Mouse (Mus musculus) midbrain, embryonic 10.5 days (tissue): ENCODE measurements around the gene Mrpl39. TPM values are rescaled to one million over a fixed set of nuclear protein-coding genes. Genes with fewer than 3 reads are reported as not detected.

Experiments used
- DNase-seq: peaks from one replicate; pipeline ENCODE4 v3.0.0-alpha.2; 2017; ENCODE audit warnings: low spot score
- H3K27ac ChIP-seq: fragments of 300-500 bp; sonication (generic); replicated peaks from 2 replicates; pipeline ENCODE4 v1.5.1; 2016; ENCODE audit warnings: mild to moderate bottlenecking
- H3K27me3 ChIP-seq: fragments of 300-500 bp; sonication (generic); 2 replicates; pipeline ENCODE4 v1.6.1; 2016; ENCODE audit warnings: low read depth, mild to moderate bottlenecking; ENCODE audit not compliant: poor library complexity, severe bottlenecking
- H3K36me3 ChIP-seq: fragments of 300-500 bp; sonication (generic); 2 replicates; pipeline ENCODE4 v1.6.1; 2016; ENCODE audit warnings: mild to moderate bottlenecking, moderate library complexity
- H3K4me1 ChIP-seq: fragments of 300-500 bp; sonication (generic); 2 replicates; pipeline ENCODE4 v1.6.1; 2016
- H3K4me3 ChIP-seq: fragments of 300-500 bp; sonication (generic); 2 replicates; pipeline ENCODE4 v1.5.1; 2016; ENCODE audit warnings: mild to moderate bottlenecking, moderate library complexity
- H3K9me3 ChIP-seq: fragments of 300-500 bp; sonication (generic); replicated peaks from 2 replicates; pipeline ENCODE4 v1.6.1; 2016; ENCODE audit warnings: mild to moderate bottlenecking
- WGBS: fragments of 180-500 bp; shearing (Covaris S2); methylation state at CpG from one replicate; pipeline ENCODE4 v1.1.7; 2016; 5-methylcytosine and 5-hydroxymethylcytosine counted together
- microRNA counts: library from miRNA; unstranded; fragments of <30 nt; microRNA quantifications from one replicate; lab custom pipeline; 2017
- microRNA-seq: library from miRNA; unstranded; fragments of <30 nt; microRNA quantifications from one replicate; pipeline ENCODE4, GENCODE M21; 2017
- polyA plus RNA-seq: library from polyadenylated mRNA; unstranded; fragments of >200 nt; fragmentation: Nextera tagmentation; extraction: Ambion mirVana; gene quantifications from 2 replicates; pipeline ENCODE4 v1.2.1, GENCODE M21; 2016

The Mrpl39 gene
- polyA plus RNA-seq, 1 experiment from 2014 or later, result 62.4 TPM

- Histone ChIP-seq H3K4me1 (peaks cover 21% of the 10 kb centered on the region), H3K9me3 (no peaks in the 10 kb centered on the region), H3K4me3 (peak overlapping the region; percentile 82), H3K36me3 (no peaks in the 10 kb centered on the region), H3K27ac (peak overlapping the region; percentile 86), H3K27me3 (peaks cover 37% of the 10 kb centered on the region)
- WGBS, result under 1% methylated on average over 55 of the region's 55 CpGs
- DNase-seq, result peak; percentile 58
Observed at GRCm38 (mm10) chr16:84703129-84703768, 32.3 kb downstream of the Mrpl39 start.

GRCm38 (mm10) chr16:84702230-84703128 is 33.1 kb downstream of the Mrpl39 start:
- Histone ChIP-seq H3K4me3 (peak overlapping the region; percentile 82), H3K4me1 (peaks cover 21% of the 10 kb centered on the region), H3K9me3 (no peaks in the 10 kb centered on the region), H3K27ac (peak overlapping the region; percentile 86), H3K27me3 (peaks cover 37% of the 10 kb centered on the region), H3K36me3 (no peaks in the 10 kb centered on the region)
- WGBS, result 12% methylated on average over 39 of the region's 39 CpGs
- peak; percentile 54 for DNase-seq

- WGBS, result 89% methylated on average over 5 of the region's 5 CpGs
- H3K36me3 ChIP-seq, result no peaks in the 10 kb centered on the region
- H3K27ac ChIP-seq, result no peak overlapping the region
- H3K4me3 ChIP-seq, result no peak overlapping the region
- H3K9me3 ChIP-seq, result no peaks in the 10 kb centered on the region
- H3K27me3 ChIP-seq, result peaks cover 37% of the 10 kb centered on the region
- H3K4me1 ChIP-seq, result peaks cover 21% of the 10 kb centered on the region
- no peak for DNase-seq
Observed at GRCm38 (mm10) chr16:84701041-84701440, 34.5 kb downstream of the Mrpl39 start.

- no peak overlapping the region for H3K4me3 ChIP-seq
- H3K9me3 ChIP-seq, result no peaks in the 10 kb centered on the region
- H3K36me3 ChIP-seq, result no peaks in the 10 kb centered on the region
- WGBS, result 71% methylated on average over 6 of the region's 6 CpGs
- H3K4me1 ChIP-seq, result peaks cover 9% of the 10 kb centered on the region
- DNase-seq, result no peak
- H3K27me3 ChIP-seq, result peaks cover 24% of the 10 kb centered on the region
- no peak overlapping the region for H3K27ac ChIP-seq
Observed at GRCm38 (mm10) chr16:84698708-84699107, 36.8 kb downstream of the Mrpl39 start.

GRCm38 (mm10) chr16:84696178-84696577 is 39.4 kb downstream of the Mrpl39 start:
- 85% methylated on average over 11 of the region's 11 CpGs for WGBS
- no peak for DNase-seq
- Histone ChIP-seq H3K27ac (no peak overlapping the region), H3K36me3 (no peaks in the 10 kb centered on the region), H3K27me3 (no peaks in the 10 kb centered on the region), H3K4me3 (no peak overlapping the region), H3K9me3 (no peaks in the 10 kb centered on the region), H3K4me1 (no peaks in the 10 kb centered on the region)

- no peak overlapping the region for H3K4me3 ChIP-seq
- H3K4me1 ChIP-seq, result no peaks in the 10 kb centered on the region
- H3K27me3 ChIP-seq, result no peaks in the 10 kb centered on the region
- no peak overlapping the region for H3K27ac ChIP-seq
- WGBS, result 70% methylated on average over 4 of the region's 4 CpGs
- DNase-seq, result no peak
- H3K9me3 ChIP-seq, result no peaks in the 10 kb centered on the region
- H3K36me3 ChIP-seq, result no peaks in the 10 kb centered on the region
Observed at GRCm38 (mm10) chr16:84681991-84682390, 53.6 kb downstream of the Mrpl39 start.

GRCm38 (mm10) chr16:84680760-84681159 is 54.8 kb downstream of the Mrpl39 start:
- no peaks in the 10 kb centered on the region for H3K4me1 ChIP-seq
- H3K4me3 ChIP-seq, result no peak overlapping the region
- no peaks in the 10 kb centered on the region for H3K36me3 ChIP-seq
- no peak for DNase-seq
- 85% methylated on average over 5 of the region's 5 CpGs for WGBS
- H3K27me3 ChIP-seq, result no peaks in the 10 kb centered on the region
- no peaks in the 10 kb centered on the region for H3K9me3 ChIP-seq
- no peak overlapping the region for H3K27ac ChIP-seq

GRCm38 (mm10) chr16:84677292-84677691 is 58.2 kb downstream of the Mrpl39 start:
- H3K36me3 ChIP-seq, result no peaks in the 10 kb centered on the region
- H3K27ac ChIP-seq, result no peak overlapping the region
- no peaks in the 10 kb centered on the region for H3K27me3 ChIP-seq
- no peak overlapping the region for H3K4me3 ChIP-seq
- no peaks in the 10 kb centered on the region for H3K9me3 ChIP-seq
- DNase-seq, result no peak
- 90% methylated on average over 3 of the region's 3 CpGs for WGBS
- H3K4me1 ChIP-seq, result no peaks in the 10 kb centered on the region

MicroRNA genes within 50 kb of the gene (microRNA counts, 519-probe panel; counts per million panel counts)
- microRNA mmu-miR-155 (lab: Ali Mortazavi, UCI), result not detected

Small RNA genes within 50 kb of the gene (microRNA-seq; reads per million reads assigned to microRNA genes)
- gene Mir155, result 298 reads per million, percentile 63 among the genes with 10 or more reads in this experiment

Other genes starting within 250 kb of the Mrpl39 start
- not detected in 2 replicates for gene A730009L09Rik, start 220.6 kb downstream of the Mrpl39 start, polyA plus RNA-seq
- 53.0 and 67.8 TPM in 2 replicates for gene Jam2, start 38.4 kb upstream of the Mrpl39 start, polyA plus RNA-seq
- 35.5 and 37.5 TPM in 2 replicates for gene Gabpa, start 99.2 kb upstream of the Mrpl39 start, polyA plus RNA-seq
- gene Atp5j, start 99.9 kb upstream of the Mrpl39 start, polyA plus RNA-seq, result 818 and 827 TPM in 2 replicates